Mouse (Mus musculus): ENCODE data around the gene Prkce. TPM values are rescaled to one million over a fixed set of nuclear protein-coding genes. Genes with fewer than 3 reads are reported as not detected.

Prkce gene
- polyA plus RNA-seq, 1 experiment from 2014 or later = 5.3 TPM

- Histone ChIP-seq H3K4me2 (replicated peaks) (no peak overlapping the region), H3K4me1 (no peaks in the 10 kb centered on the region), H3K9me3 (no peaks in the 10 kb centered on the region), H3K4me3 (no peak overlapping the region), H3K9ac (replicated peaks) (no peak overlapping the region), H3K27me3 (no peaks in the 10 kb centered on the region), H3K36me3 (no peaks in the 10 kb centered on the region), H3K27ac (replicated peaks) (no peak overlapping the region)
- no peak for ATAC-seq (ENCODE audit: low FRiP score, low read depth)
- WGBS = 88% methylated on average over 4 of the region's 4 CpGs
Measured at GRCm38 (mm10) chr17:86497302-86497701, 329.7 kb downstream of the Prkce start.

- Histone ChIP-seq H3K4me2 (replicated peaks) (no peak overlapping the region), H3K36me3 (no peaks in the 10 kb centered on the region), H3K9me3 (no peaks in the 10 kb centered on the region), H3K4me1 (no peaks in the 10 kb centered on the region), H3K4me3 (no peak overlapping the region), H3K27ac (replicated peaks) (no peak overlapping the region), H3K27me3 (no peaks in the 10 kb centered on the region), H3K9ac (replicated peaks) (no peak overlapping the region)
- 79% methylated on average over 15 of the region's 15 CpGs for WGBS
- ATAC-seq (ENCODE audit: low FRiP score, low read depth) = no peak
Measured at GRCm38 (mm10) chr17:86499359-86500045, 331.9 kb downstream of the Prkce start.

DNA sequence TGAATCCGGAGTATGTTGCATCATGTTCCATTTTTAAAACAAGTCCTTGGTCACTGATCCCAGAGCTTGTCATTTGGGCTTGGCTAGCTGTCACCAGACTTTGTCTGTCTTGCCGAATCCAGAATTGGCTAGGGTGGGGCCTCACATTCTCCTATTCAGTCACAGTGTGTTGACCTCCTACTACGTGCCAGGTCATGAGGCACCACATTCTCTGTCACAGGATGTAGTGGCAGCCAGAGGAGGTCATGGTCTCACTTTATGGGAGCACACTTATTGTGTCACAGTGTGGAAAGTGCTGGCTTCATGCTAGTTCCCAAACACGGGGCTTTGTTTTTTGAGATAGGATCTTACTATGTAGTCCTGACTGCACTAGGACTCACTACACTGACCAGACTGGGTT, 333.8 kb downstream of the Prkce start:
- Histone ChIP-seq H3K9ac (replicated peaks) (no peak overlapping the region), H3K4me2 (replicated peaks) (no peak overlapping the region), H3K4me1 (no peaks in the 10 kb centered on the region), H3K36me3 (no peaks in the 10 kb centered on the region), H3K4me3 (no peak overlapping the region), H3K27ac (replicated peaks) (no peak overlapping the region), H3K27me3 (no peaks in the 10 kb centered on the region), H3K9me3 (no peaks in the 10 kb centered on the region)
- no peak for ATAC-seq (ENCODE audit: low FRiP score, low read depth)
- WGBS = 92% methylated on average over 4 of the region's 4 CpGs

DNA sequence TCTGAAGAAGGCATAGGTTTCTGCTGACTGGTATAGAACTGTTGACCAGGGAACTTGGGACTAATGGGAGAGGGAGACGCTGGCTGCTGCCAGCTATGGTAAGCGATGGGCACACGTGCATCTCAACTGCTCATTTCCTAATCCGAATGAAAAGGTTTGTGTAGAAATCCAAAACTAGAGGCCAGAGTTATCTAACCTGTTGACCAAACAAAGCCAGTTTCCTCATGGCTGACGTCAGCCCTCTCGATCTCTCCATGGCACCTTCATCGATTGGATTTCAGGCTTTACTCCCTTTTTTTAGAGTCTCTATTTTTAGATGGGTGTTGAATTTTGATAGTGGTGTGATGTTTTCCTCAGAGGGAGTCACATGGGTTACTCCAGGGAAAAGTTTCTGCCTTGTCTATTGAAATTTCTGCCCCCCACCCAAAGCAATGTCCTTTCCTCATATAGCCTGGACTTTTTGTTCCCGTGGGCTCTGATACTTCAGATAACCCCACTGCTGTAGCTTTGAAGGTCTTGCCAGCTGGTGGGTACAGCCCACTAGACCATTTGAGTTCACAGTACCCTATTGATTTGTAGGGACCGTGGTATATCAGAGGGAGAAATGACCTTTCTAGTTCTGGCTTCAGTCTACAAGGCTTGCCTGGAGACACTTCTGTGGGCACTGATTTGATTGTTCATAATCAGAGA, 335.8 kb downstream of the Prkce start:
- ATAC-seq (ENCODE audit: low FRiP score, low read depth) = no peak
- H3K9ac ChIP-seq (replicated peaks) = no peak overlapping the region
- WGBS = 94% methylated on average over 9 of the region's 9 CpGs
- H3K27ac ChIP-seq (replicated peaks) = no peak overlapping the region
- H3K9me3 ChIP-seq = no peaks in the 10 kb centered on the region
- H3K4me2 ChIP-seq (replicated peaks) = no peak overlapping the region
- no peaks in the 10 kb centered on the region for H3K36me3 ChIP-seq
- H3K4me3 ChIP-seq = no peak overlapping the region
- H3K27me3 ChIP-seq = no peaks in the 10 kb centered on the region
- no peaks in the 10 kb centered on the region for H3K4me1 ChIP-seq

- Histone ChIP-seq H3K4me3 (no peak within 1 kb of the TSS), H3K36me3 (no peaks in the 10 kb centered on the region), H3K4me2 (replicated peaks) (no peak within 1 kb of the TSS), H3K27ac (replicated peaks) (no peak within 1 kb of the TSS), H3K4me1 (no peaks in the 10 kb centered on the region), H3K9ac (replicated peaks) (no peak within 1 kb of the TSS), H3K27me3 (no peaks in the 10 kb centered on the region), H3K9me3 (no peaks in the 10 kb centered on the region)
- 95% methylated on average over 8 of the region's 8 CpGs for WGBS
- no peak for ATAC-seq (ENCODE audit: low FRiP score, low read depth)
Measured at GRCm38 (mm10) chr17:86505183-86505631, 337.6 kb downstream of the Prkce start, which contains the start of gene Gm10309. Gm10309 (minus strand) TSS chr17:86505232.

GRCm38 (mm10) chr17:86506881-86507280, 339.3 kb downstream of the Prkce start:
- 73% methylated on average over 5 of the region's 5 CpGs for WGBS
- H3K36me3 ChIP-seq = no peaks in the 10 kb centered on the region
- no peak overlapping the region for H3K4me3 ChIP-seq
- H3K27ac ChIP-seq (replicated peaks) = no peak overlapping the region
- ATAC-seq (ENCODE audit: low FRiP score, low read depth) = no peak
- no peaks in the 10 kb centered on the region for H3K27me3 ChIP-seq
- no peaks in the 10 kb centered on the region for H3K4me1 ChIP-seq
- no peaks in the 10 kb centered on the region for H3K9me3 ChIP-seq
- H3K4me2 ChIP-seq (replicated peaks) = no peak overlapping the region
- no peak overlapping the region for H3K9ac ChIP-seq (replicated peaks)

DNA sequence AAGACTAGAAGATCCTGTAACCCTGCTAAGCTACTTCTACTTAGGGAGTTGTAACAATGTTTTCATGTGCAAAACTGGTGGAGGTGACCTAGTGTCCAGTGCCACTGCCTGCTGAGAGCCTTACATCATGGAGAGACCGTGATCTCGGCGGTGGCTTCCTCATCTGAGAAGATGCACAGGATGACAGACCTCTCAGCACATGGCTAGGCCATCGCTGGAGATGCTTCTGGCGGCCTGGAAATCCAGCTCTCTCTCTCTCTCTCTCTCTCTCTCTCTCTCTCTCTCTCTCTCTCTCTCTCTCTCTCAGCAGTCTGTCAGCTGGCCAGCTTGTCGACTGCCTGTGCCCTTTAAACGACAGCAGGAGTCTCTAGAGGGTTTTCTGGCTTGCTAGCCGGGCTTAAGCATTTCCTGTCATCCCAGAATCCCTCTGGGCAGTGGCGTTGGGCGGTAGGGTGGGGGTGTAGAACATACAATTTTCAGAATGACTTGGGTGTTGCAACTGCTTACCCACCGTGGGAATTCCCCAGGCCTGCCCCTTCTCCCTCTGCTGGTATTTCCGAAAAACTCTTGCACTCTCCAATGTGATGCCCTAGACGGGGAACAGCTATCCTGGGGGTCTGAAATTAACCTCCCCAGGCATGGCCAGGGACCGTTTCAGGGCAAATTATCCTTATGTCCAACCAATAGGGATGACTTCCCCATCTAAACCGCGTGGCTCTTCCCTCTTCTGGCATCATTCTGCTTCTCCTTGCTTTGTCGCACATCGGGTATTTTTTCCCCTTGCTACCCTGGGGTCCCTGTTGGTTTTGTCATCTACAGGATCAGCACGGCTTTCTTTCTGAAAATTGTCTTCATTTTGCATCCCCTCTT, 340.0 kb downstream of the Prkce start:
- whole genome bisulfite sequencing = 69% methylated on average over 19 of the region's 19 CpGs
- no peak overlapping the region for H3K4me3 ChIP-seq

GRCm38 (mm10) chr17:86508212-86508490, 340.6 kb downstream of the Prkce start:
- H3K36me3 ChIP-seq = no peaks in the 10 kb centered on the region
- ATAC-seq (ENCODE audit: low FRiP score, low read depth) = no peak
- no peak overlapping the region for H3K9ac ChIP-seq (replicated peaks)
- no peak overlapping the region for H3K27ac ChIP-seq (replicated peaks)
- 89% methylated on average over 3 of the region's 3 CpGs for WGBS
- H3K27me3 ChIP-seq = no peaks in the 10 kb centered on the region
- no peaks in the 10 kb centered on the region for H3K9me3 ChIP-seq
- H3K4me1 ChIP-seq = no peaks in the 10 kb centered on the region
- no peak overlapping the region for H3K4me2 ChIP-seq (replicated peaks)
- H3K4me3 ChIP-seq = no peak overlapping the region

More for the DNA sequence above, 340.0 kb downstream of the Prkce start:
- H3K36me3 ChIP-seq = no peaks in the 10 kb centered on the region
- ATAC-seq (ENCODE audit: low FRiP score, low read depth) = no peak
- no peak overlapping the region for H3K27ac ChIP-seq (replicated peaks)
- no peak overlapping the region for H3K9ac ChIP-seq (replicated peaks)
- no peaks in the 10 kb centered on the region for H3K27me3 ChIP-seq
- H3K4me1 ChIP-seq = no peaks in the 10 kb centered on the region
- no peak overlapping the region for H3K4me2 ChIP-seq (replicated peaks)
- no peaks in the 10 kb centered on the region for H3K9me3 ChIP-seq

GRCm38 (mm10) chr17:86509871-86510270, 342.3 kb downstream of the Prkce start:
- Histone ChIP-seq H3K27me3 (no peaks in the 10 kb centered on the region), H3K9me3 (no peaks in the 10 kb centered on the region), H3K4me1 (no peaks in the 10 kb centered on the region), H3K27ac (replicated peaks) (no peak overlapping the region), H3K9ac (replicated peaks) (no peak overlapping the region), H3K36me3 (no peaks in the 10 kb centered on the region), H3K4me2 (replicated peaks) (no peak overlapping the region), H3K4me3 (no peak overlapping the region)
- ATAC-seq (ENCODE audit: low FRiP score, low read depth) = no peak
- WGBS = 85% methylated on average over 5 of the region's 5 CpGs

DNA sequence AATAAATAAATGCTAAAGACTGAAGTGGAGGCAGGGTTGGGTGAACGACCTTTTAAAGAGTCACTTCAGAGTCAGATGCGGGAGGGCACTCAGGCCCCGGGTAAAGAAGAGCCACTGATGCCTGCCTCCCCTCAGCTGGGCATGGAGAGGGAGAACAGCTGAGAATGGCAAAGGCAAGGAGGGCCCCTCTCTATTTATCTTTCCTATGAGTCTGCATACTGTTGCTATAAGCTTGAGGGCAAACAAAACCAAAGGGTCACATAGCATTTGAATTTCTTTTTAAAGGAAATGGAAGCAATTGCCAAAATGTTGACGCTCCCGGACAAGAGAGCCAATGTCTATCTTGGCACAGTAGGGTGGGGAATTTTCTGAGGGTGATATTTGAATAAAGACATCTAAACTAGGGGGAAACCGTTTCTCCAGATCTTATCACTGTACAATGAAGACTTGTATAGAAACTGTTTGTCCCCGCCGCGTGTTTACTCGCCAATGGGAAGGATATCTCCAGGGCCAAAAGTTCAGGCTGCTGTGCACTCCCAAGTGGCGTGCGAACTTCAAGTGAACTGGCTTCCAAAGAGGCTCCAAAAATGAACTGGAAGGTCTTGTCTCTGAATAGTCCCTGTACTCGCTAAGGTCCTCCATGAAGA, 347.5 kb downstream of the Prkce start:
- H3K9ac ChIP-seq (replicated peaks) = no peak overlapping the region
- H3K27ac ChIP-seq (replicated peaks) = no peak overlapping the region
- no peaks in the 10 kb centered on the region for H3K27me3 ChIP-seq
- no peaks in the 10 kb centered on the region for H3K4me1 ChIP-seq
- no peaks in the 10 kb centered on the region for H3K36me3 ChIP-seq
- no peak for ATAC-seq (ENCODE audit: low FRiP score, low read depth)
- H3K4me2 ChIP-seq (replicated peaks) = no peak overlapping the region
- 86% methylated on average over 13 of the region's 13 CpGs for WGBS
- H3K4me3 ChIP-seq = no peak overlapping the region
- no peaks in the 10 kb centered on the region for H3K9me3 ChIP-seq

DNA sequence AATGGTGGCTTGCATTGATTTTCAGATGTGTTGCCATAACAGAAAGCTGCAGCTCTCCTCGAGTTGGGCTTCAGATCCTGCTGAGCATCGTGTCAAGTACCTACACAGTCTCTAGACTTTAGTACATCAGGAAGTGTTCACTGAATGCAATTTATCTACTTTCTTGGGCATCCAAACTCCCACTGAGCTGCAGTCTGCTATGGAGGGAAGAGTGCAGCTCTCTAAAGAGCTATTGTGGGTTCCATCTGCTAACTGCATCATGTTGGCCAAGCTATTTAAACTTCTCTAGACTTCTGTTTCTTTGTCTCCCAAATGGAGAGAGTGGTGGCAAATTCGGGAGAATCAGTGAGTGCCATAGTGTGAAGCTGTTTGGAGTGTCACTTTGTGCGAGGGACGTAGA, 349.0 kb downstream of the Prkce start:
- H3K4me1 ChIP-seq = no peaks in the 10 kb centered on the region
- no peaks in the 10 kb centered on the region for H3K36me3 ChIP-seq
- H3K9me3 ChIP-seq = no peaks in the 10 kb centered on the region
- no peak overlapping the region for H3K4me2 ChIP-seq (replicated peaks)
- WGBS = 89% methylated on average over 5 of the region's 5 CpGs
- H3K9ac ChIP-seq (replicated peaks) = no peak overlapping the region
- H3K27me3 ChIP-seq = no peaks in the 10 kb centered on the region
- no peak for ATAC-seq (ENCODE audit: low FRiP score, low read depth)
- no peak overlapping the region for H3K4me3 ChIP-seq
- no peak overlapping the region for H3K27ac ChIP-seq (replicated peaks)

GRCm38 (mm10) chr17:86518604-86519003, 351.0 kb downstream of the Prkce start:
- no peak for ATAC-seq (ENCODE audit: low FRiP score, low read depth)
- H3K9me3 ChIP-seq = no peaks in the 10 kb centered on the region
- WGBS = 90% methylated on average over 7 of the region's 7 CpGs
- no peak overlapping the region for H3K9ac ChIP-seq (replicated peaks)
- no peaks in the 10 kb centered on the region for H3K4me1 ChIP-seq
- H3K4me2 ChIP-seq (replicated peaks) = no peak overlapping the region
- H3K27me3 ChIP-seq = no peaks in the 10 kb centered on the region
- H3K36me3 ChIP-seq = no peaks in the 10 kb centered on the region
- no peak overlapping the region for H3K4me3 ChIP-seq
- no peak overlapping the region for H3K27ac ChIP-seq (replicated peaks)

All from midbrain, embryonic 12.5 days (tissue).